Mouse (Mus musculus) megakaryocyte-erythroid progenitor cell, adult 5-6 weeks (primary cell): ENCODE results near the gene Utp14a. TPM values are rescaled to one million over a fixed set of nuclear protein-coding genes. Genes with fewer than 3 reads are reported as not detected.
"Not testable (repeated sequence)": the region's sequence is repeated elsewhere in the genome, so short reads cannot be mapped to it uniquely, and the experiment has no call there.

Experiments
- ATAC-seq: replicated peaks from 2 replicates; pipeline ENCODE4 v1.8.0; 2016; ENCODE audit warnings: mild to moderate bottlenecking, inconsistent platforms; ENCODE audit not compliant: severe bottlenecking, poor library complexity, low FRiP score, low TSS enrichment
- total RNA-seq, 2 experiments: library from RNA; stranded (forward) in 1 of 2; stranded (reverse) in 1 of 2; fragments of 200-1000, 215-1000 nt in 1 of 2; fragments of >200 nt in 1 of 2; fragmentation: Nextera tagmentation in 1 of 2; gene quantifications; 2 replicates each; pipeline ENCODE4 v1.2.3; 2014 to 2017

Utp14a gene
- 61.4 and 77.8 TPM in 2 replicates for total RNA-seq (2014; fragmentation: Nextera tagmentation)
- 120 and 121 TPM in 2 replicates for total RNA-seq (2017)

DNA sequence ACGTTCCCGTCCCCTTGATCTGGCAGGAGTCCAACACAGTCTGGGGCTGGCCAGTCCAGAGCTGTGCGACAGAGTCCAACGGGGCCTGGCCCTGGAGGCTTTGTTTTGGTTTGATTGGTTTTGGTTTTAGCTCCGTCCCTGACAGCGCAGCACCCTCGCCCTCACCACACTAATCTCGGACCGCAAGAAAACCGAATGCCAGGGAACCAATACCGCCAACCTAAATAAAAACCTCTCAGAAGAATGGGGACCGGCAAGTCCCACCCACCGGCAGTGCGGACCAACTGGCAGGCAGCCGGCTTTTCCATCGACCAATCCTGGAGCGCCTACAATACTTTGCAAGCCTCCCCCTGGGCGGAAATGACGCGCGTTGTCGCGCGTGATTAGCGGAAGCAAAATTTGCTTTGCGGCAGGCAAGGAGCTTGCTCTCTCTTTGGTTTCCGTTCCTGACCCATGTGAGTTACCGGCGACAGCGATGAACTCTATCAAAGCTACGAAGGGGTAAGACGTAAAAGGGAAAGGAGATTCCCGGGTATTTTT lies at the start of gene Utp14a:
Gene Utp14a, plus strand, starts transcription at position 395 of the 540 bp plus-strand sequence.
- peak; percentile 94 for ATAC-seq

DNA sequence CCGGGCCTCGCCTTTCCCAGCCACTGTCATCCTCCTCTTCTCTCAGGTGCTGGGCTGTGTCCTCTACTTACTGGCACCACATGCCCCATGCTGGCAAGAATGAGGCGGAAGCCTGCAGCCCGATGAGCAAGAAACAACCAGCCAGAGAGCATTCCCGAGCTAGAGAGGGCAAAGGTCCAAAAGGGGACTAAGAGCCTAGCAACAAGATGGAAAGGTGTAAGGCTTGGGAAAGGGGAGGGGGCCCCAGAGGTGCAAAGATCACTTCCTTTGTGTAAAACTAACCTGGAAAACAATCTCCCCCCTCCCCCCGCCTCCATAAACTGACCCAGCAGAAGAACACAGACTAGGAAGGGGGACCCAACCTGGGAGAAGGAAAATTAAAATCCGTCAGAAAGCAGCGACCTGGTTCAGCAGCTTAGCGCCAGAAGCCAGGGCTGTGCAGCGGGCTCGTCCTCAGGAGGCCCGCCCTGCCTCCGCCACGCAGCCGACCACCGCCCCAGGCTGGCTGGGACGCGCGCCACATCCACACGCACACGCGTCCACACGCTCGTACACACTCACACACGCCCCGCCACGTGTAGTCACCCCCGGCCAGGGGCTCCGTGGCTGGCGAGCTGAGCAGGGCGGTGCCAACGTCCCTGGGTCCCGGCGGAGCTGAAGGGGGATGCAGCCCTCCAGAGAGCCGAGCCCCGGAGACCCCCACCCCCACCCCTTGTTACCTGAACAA lies 48.7 kb upstream of the Utp14a start:
- ATAC-seq: peak; percentile 35; the same call in 1 of the 2 replicates

GRCm38 (mm10) chrX:48208519-48209185 lies 48.0 kb upstream of the Utp14a start, which contains the start of gene Zdhhc9:
Zdhhc9 (minus strand) TSS chrX:48208878.
- ATAC-seq: peak; percentile 100

DNA sequence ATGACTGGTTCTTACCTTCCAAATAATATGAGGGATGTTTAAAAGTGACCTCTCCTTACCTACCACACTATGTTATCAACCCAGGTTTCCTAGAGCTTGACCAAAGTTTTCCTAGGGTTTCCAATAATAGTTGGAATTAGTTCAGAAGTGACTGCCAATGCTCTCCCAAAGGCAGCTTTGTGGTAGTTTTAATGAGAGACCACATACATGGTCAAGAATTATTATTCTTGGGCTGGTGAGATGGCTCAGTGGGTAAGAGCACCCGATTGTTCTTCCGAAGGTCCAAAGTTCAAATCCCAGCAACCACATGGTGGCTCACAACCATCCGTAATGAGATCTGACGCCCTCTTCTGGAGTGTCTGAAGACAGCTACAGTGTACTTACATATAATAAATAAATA lies 46.9 kb upstream of the Utp14a start:
- ATAC-seq: not testable (repeated sequence)

DNA sequence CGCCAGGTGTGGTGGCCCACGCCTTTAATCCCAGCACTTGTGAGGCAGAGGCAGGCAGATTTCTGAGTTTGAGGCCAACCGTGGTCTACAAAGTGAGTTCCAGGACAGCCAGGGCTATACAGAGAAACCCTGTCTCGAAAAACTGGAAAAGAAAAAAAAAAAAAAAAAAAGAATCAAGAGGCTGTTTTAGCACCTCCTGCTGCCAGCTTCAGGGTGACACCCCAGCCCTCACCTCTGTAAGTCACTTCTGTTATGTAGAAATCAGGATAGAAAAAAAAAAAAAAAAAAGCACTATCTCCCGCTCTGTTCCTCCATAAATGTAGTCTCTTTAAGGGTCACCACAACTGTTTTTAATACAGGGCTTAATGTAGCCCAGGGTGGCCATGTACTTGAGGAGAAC lies 37.2 kb upstream of the Utp14a start:
- ATAC-seq: no peak

DNA sequence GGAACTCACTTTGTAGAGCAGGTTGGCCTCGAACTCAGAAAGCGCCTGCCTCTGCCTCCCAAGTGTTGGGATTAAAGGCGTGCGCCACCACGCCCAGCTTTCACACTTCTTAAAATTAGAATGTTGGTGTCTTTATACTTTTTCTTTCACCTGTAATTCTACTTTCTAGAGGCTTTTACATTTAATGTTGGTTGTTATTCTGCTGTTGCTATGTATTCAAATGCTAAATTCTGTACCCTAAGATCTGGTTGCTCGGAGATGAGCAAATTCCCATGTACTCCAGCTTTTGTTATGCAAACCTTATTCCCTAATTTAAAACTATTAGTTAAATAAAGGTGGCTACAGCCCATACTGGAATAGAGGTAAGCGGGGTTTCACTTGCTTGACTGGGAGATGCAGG lies 34.0 kb upstream of the Utp14a start:
- ATAC-seq: no peak

DNA sequence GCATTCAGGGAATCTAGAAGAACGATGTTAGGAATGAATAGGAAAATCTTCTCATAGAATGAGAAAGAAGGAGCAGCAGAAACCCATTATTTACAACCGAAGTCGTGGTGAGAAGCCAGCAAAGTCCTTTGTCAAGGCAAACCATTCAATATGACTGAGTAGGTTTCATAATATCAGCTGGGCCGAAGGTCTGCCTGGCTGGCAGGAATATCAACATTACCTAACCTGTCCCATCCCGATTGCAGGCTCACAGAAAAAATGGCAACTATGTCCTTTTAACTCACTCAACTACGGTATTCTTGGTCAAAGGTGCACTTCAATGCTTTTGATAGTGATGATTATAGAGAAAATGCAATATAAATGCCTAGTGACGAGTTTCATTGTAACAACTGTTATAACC lies 30.4 kb upstream of the Utp14a start:
- no peak for ATAC-seq

DNA sequence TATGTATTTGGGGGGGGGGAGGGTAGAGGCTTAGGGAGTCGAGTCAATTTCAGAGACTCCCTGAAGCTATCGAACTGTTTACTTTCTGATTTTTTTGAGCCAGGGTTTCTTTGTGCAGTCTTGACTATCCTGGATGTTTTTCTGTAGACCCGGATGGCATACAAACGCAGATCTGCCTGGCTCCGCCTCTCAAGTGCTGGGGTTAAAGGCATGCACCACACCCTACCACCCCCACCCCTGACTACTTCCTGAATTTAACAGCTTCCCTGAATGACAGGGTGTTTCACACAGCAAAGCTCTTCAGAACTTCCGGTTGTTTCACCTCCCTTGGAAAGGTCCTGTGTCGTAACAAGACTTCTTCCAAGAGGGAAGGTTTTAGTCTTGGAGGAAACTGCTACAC lies 22.2 kb upstream of the Utp14a start:
- peak; percentile 71 for ATAC-seq

DNA sequence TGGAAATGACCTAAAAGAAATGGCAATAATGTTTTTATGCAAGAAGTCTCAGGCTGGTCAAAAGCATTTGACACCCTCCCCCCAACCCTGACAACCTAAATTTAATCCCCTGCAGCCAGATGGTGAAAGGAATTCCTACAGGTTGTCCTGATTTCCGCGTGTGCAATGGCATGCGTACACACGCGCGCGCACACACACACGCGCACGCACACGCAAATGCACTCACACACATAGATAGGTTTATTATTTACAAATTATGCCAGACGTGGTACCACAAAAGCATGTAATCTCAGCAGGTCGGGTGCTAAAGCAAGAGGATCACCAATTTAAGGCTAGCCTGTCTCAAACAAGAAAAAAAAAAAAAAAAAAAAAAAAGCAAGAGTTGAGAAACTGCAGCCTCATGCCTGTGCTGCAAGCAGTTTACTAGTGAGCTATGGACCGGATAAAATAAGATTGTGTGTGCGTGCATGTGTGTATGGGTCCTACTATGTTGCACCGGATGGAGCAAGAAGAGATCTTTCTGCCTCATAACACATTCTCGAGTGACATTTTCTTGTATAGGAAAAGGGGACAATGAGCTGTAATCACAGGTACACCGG lies 733 bp upstream of the Utp14a start:
- peak; percentile 63 for ATAC-seq

DNA sequence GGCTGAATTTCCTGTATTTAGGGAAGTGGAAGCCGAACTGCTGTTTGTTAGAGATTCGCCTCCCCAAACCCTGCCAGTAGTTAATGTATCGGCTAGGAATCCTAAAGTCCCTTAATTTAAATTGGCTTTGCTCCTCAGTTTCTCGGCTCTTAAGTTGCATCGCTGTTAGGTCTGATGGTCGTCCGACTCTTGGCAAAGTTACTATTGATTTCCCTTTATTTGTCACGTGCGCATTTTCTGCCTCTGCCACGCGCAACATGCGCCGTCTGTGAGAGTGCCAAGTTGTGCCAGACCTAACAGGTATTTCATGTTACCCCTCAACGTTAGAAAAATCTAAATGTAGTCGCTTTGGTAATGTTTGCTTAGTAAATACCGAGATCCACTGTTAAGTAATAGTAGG lies 349 bp downstream of the Utp14a start:
- no peak for ATAC-seq

GRCm38 (mm10) chrX:48271671-48272070 lies 15.0 kb downstream of the Utp14a start:
- no peak for ATAC-seq

GRCm38 (mm10) chrX:48274634-48275033 lies 18.0 kb downstream of the Utp14a start:
- no peak for ATAC-seq

GRCm38 (mm10) chrX:48278103-48278502 lies 21.4 kb downstream of the Utp14a start:
- no peak for ATAC-seq

DNA sequence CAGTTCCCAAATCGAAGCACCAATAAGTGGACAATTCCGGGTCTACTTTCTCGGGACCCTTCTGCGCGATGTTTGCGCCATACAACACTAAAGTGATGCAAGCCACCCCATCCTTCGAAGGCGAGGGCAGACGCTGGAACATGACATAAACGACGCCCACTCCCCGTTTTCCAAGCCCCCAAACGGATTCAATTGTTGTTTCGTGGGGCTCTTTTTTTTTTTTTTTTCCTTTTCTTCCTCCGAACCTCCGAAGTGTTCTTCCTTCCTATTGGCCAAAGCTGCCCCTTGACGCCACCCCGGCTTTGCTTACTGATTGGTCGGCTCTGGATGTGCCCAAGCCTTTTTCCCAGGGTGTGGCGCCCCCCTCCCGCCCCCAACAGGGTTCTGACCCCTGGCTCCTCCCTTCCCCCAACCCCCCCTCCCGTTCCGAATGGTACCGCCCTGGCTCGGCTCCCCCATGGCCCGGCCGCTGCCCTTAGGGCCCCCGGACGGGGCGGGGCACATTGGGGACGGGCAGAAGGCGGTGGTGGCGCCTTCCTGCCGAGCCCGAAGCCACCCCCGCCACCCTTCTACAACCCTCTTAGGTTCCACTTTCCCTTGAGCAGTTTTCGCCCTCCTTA lies 27.8 kb downstream of the Utp14a start:
- peak; percentile 83 for ATAC-seq

DNA sequence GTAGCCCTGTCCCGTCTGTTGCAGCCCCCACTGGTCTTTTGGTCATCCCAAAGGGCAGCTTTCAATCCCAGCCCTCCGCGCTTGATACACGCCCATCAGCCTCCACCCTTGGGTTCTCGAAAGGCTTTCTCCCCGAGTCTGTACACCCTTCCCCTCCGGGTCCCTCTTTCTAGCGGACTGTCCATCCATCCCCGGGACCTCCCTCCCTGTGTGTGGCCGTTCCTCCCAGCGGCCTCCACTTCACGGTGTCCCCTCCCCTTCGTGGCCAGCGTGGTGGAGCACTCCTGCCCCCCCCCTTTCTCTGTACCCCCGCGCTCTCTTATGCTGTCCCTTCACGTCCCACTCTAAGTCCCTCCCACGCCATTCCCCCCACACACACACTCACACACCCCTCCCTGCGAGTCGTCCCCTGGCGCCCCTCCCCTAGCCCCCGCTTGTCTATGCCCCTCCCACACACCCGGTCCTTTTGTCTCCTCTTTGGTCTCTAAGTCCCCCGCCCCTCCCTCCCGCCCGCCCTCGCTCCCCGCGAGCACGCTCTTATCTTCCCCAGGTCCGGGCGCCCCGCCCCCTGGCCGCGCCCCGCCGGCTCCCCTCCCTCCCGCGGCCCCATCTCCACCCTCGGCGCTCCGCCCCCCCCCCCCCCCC lies 28.5 kb downstream of the Utp14a start:
- ATAC-seq: peak; percentile 60

DNA sequence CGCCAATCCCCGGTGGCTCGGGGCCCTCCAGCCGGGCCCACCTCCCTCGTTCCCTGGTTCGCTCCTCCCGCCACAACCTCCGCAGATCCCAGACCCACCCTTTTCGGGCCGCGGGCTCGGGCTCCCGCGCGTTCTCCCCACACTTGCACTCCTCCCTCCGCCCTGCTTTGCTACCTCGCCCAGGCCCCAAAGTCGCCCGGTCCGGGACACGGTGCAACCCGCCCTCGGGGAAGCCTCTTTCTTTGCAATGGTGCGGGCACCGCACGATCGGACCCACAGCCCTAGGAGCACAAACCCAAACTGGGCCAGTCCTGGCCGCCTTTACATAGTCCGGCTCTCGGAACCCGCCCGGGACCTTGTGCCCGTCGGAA lies 29.0 kb downstream of the Utp14a start:
- ATAC-seq: peak; percentile 58

- no peak for ATAC-seq
Measured at GRCm38 (mm10) chrX:48286488-48286887, 29.8 kb downstream of the Utp14a start.

DNA sequence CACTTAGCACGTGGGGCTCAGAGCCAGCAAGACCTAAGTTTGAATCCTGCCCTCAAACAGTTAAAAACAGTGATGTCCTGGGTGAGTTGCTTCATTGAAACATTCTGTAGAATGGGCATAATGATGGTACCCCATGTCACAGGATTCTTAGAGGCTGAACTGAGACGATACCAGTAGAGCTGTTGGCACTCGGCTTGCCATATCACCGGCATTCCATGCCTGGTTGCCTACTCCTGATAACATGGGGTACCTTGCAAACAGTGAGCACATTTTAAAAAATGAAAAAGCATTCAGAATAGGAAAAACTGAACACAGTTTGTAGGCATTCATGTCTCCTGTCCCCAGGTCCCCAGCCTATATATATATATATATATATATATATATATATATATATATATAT lies 31.3 kb downstream of the Utp14a start:
- ATAC-seq: peak; percentile 41; the same call in 1 of the 2 replicates

DNA sequence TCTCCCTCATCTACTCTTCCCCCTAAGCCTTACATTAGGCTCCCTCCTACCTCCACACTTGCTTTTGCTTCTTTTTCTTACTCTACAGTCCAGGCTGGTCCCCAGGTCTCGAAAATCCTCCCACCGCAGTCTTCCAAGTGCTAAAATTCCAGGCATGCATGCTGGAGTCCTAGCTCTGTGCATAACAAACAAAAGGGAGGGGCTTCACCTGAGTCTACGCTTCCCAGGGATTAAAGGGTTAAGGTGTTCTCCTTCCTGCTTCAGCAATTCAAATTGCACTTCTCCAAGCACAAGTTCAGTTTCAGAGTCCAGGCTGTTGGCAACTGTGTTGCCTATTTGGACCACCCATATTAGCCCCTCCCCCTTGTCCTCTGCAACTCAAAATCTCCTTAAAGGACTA lies 34.8 kb downstream of the Utp14a start:
- ATAC-seq: no peak
